Mouse (Mus musculus): ENCODE results near the gene Tspan9. TPM values are rescaled to one million over a fixed set of nuclear protein-coding genes. Genes with fewer than 3 reads are reported as not detected.
A peak's percentile ranks its signal among the peaks of the same experiment; 100 is the strongest.

The Tspan9 gene
- total and polyA plus RNA-seq, 2 experiments from 2014 or later = 105 to 332 TPM

DNA sequence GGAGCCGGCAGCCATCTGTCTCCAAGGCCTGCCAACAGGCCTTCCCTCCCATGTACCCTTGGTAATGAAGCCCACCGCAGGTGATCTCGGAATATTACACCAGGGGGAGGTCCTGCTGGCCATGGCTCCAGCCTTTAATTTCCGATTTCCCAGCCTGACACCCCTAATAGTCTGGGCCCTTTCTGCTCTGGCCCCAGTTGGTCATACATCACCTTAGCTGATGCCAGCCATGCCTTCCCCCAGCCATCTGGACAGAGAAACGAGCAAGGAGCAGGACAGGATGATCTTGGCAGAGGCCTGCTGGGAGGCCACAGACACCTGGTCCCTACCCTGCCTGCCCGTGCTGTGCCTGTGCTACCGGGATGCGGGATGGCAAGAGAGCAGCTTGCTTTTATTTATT lies 62.1 kb downstream of the Tspan9 start:
- Histone ChIP-seq H3K36me3 (replicated peaks; ENCODE audit: control insufficient read depth, insufficient read depth, low read length) (peaks cover 16% of the 10 kb centered on the region), H3K27ac (ENCODE audit: low read depth) (no peak overlapping the region), H3K4me3 (ENCODE audit: low read depth, low read length) (no peak overlapping the region), H3K9ac (replicated peaks; ENCODE audit: low read depth, low read length) (no peak overlapping the region), H3K27me3 (ENCODE audit: control insufficient read depth, insufficient read depth, low read length) (no peaks in the 10 kb centered on the region), H3K4me2 (ENCODE audit: low read depth, low read length) (no peak overlapping the region), H3K4me1 (ENCODE audit: control insufficient read depth, insufficient read depth) (peaks cover 42% of the 10 kb centered on the region), H3K9me3 (replicated peaks; ENCODE audit: control insufficient read depth, low read length) (no peaks in the 10 kb centered on the region)
- DNase-seq (ENCODE audit: low spot score) = no peak
- 89% methylated on average over 8 of the region's 8 CpGs for WGBS
- no peak for ATAC-seq (ENCODE audit: insufficient read depth, low read depth)
- no peak for TF ChIP-seq EP300 (IDR thresholded peaks at IDR 0.05; ENCODE audit: low read depth)
- TF ChIP-seq CTCF (IDR thresholded peaks at IDR 0.05; ENCODE audit: low read depth) = no peak

DNA sequence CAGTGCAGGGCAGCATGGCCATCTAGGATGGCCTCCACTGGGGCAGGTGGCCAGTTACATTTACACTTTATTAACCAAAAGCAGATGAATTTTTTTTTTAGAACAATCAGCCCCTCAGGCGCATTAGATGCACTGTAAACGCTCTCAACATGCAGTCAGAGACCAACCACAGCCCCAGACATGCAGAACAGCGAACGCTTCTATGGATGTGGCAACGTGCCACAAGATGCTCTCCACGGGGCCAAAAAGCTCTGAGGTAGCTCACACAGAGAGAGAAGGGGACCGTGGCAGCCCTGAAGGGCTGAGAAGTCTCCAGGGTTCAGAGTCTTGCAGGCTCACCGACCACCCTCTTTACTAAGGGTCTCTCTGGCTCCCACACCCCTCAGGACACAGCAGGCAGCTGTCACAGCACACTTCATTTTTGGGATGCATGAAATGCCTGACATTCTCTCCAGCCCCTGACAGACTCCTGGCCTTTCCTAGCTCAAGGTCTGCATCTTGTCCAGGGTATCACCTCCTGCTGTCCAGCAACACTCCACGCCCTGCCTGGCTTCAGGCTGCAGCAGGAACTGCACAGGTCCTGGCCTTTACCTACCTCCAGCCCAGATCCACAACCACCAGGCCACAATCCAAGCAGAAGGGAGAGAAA lies 63.7 kb downstream of the Tspan9 start:
- H3K27me3 ChIP-seq (ENCODE audit: control insufficient read depth, insufficient read depth, low read length) = no peaks in the 10 kb centered on the region
- no peak overlapping the region for H3K4me3 ChIP-seq (ENCODE audit: low read depth, low read length)
- no peak overlapping the region for H3K4me2 ChIP-seq (ENCODE audit: low read depth, low read length)
- H3K4me1 ChIP-seq (ENCODE audit: control insufficient read depth, insufficient read depth) = peaks cover 57% of the 10 kb centered on the region
- TF ChIP-seq EP300 (IDR thresholded peaks at IDR 0.05; ENCODE audit: low read depth) (no peak), CTCF (IDR thresholded peaks at IDR 0.05; ENCODE audit: low read depth) (no peak)
- H3K27ac ChIP-seq (ENCODE audit: low read depth) = peak overlapping the region; percentile 45; the same call in 1 of the 2 replicates
- H3K9ac ChIP-seq (replicated peaks; ENCODE audit: low read depth, low read length) = no peak overlapping the region
- peaks cover 16% of the 10 kb centered on the region for H3K36me3 ChIP-seq (replicated peaks; ENCODE audit: control insufficient read depth, insufficient read depth, low read length)
- WGBS = 39% methylated on average over 9 of the region's 9 CpGs
- ATAC-seq (ENCODE audit: insufficient read depth, low read depth) = peak; percentile 57; the same call in 1 of the 2 replicates
- peak; percentile 28 for DNase-seq (ENCODE audit: low spot score)
- H3K9me3 ChIP-seq (replicated peaks; ENCODE audit: control insufficient read depth, low read length) = no peaks in the 10 kb centered on the region

DNA sequence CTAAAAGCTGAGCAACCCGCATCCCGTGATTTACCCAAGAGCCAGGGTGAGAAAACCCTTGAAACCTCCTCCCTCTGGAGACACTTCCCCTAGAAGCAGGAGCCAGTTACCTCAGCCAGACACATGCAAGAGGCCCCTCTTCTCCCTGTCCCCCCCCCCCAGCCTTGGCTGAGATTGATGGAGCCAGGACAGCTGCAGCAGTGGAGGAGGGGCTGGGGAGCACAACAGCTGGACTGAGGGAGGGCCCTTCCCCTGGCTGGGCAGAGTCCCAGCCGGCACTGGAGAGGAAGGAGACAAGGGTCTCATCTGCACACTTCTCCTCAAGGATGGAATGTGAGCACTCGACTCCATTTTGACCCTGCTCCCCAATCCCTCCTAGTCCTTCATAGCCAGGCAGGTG lies 64.9 kb downstream of the Tspan9 start:
- no peak overlapping the region for H3K4me3 ChIP-seq (ENCODE audit: low read depth, low read length)
- peaks cover 16% of the 10 kb centered on the region for H3K36me3 ChIP-seq (replicated peaks; ENCODE audit: control insufficient read depth, insufficient read depth, low read length)
- no peak for DNase-seq (ENCODE audit: low spot score)
- H3K4me1 ChIP-seq (ENCODE audit: control insufficient read depth, insufficient read depth) = peaks cover 65% of the 10 kb centered on the region
- H3K27me3 ChIP-seq (ENCODE audit: control insufficient read depth, insufficient read depth, low read length) = no peaks in the 10 kb centered on the region
- H3K9ac ChIP-seq (replicated peaks; ENCODE audit: low read depth, low read length) = 0 out of 2 replicates have a peak overlapping the region, but pooled peaks have one; percentile 18
- TF ChIP-seq CTCF (IDR thresholded peaks at IDR 0.05; ENCODE audit: low read depth) (no peak), EP300 (IDR thresholded peaks at IDR 0.05; ENCODE audit: low read depth) (no peak)
- H3K9me3 ChIP-seq (replicated peaks; ENCODE audit: control insufficient read depth, low read length) = no peaks in the 10 kb centered on the region
- no peak overlapping the region for H3K4me2 ChIP-seq (ENCODE audit: low read depth, low read length)
- WGBS = 40% methylated on average over 4 of the region's 4 CpGs
- peak; percentile 12; the same call in 1 of the 2 replicates for ATAC-seq (ENCODE audit: insufficient read depth, low read depth)
- H3K27ac ChIP-seq (ENCODE audit: low read depth) = no peak overlapping the region

DNA sequence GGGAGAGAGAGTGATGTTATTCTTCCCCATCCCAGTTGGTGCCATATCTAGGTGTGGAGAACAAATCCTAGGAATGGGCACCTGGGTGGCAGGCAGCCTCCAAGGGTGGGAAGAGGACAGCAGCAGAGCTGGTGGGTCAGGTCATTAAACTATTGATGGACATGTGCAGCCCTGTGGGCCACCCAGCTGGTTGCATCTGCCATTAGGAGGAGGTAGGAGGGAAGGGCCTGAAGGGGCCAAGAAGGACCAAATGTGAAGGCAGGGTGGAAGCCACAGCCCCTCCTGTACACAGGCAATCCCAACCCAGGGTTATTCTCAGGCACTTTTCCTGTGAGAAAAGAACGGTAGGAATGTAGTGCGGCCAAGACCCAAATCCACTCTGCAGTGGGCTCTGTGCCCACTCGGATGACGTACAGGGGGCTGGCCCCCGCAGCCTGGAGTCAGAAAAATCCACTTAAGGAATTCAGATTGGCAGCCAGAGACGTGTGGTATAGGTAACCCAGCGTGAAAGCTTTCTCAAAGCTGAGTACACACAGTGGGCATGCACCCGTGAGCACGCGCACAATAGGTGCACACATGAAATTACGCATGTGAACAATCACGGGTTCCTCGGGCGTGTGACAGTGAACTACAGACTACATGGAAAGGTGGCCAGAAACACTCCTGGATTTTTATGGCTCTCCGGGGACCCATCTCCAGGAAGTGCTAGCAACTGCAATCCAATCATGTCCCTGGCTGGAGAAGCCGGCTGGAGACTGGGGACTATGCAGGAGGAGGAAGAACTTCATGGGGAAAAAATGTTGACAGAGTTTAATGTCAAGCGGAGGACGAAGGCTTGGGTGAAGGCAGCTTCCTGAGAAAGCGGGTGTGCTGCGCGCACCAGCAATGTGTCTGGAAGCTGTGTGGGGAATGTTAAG lies 67.0 kb downstream of the Tspan9 start:
- Histone ChIP-seq H3K27me3 (ENCODE audit: control insufficient read depth, insufficient read depth, low read length) (no peaks in the 10 kb centered on the region), H3K9ac (replicated peaks; ENCODE audit: low read depth, low read length) (no peak overlapping the region), H3K27ac (ENCODE audit: low read depth) (peak overlapping the region; percentile 69), H3K4me2 (ENCODE audit: low read depth, low read length) (no peak overlapping the region), H3K4me1 (ENCODE audit: control insufficient read depth, insufficient read depth) (peaks cover 68% of the 10 kb centered on the region), H3K36me3 (replicated peaks; ENCODE audit: control insufficient read depth, insufficient read depth, low read length) (0 out of 2 replicates have a peak, but pooled peaks cover 12% of the 10 kb centered on the region), H3K9me3 (replicated peaks; ENCODE audit: control insufficient read depth, low read length) (no peaks in the 10 kb centered on the region), H3K4me3 (ENCODE audit: low read depth, low read length) (no peak overlapping the region)
- TF ChIP-seq EP300 (IDR thresholded peaks at IDR 0.05; ENCODE audit: low read depth) = no peak
- TF ChIP-seq CTCF (IDR thresholded peaks at IDR 0.05; ENCODE audit: low read depth) = no peak
- ATAC-seq (ENCODE audit: insufficient read depth, low read depth) = peak; percentile 58
- WGBS = 38% methylated on average over 21 of the region's 21 CpGs
- DNase-seq (ENCODE audit: low spot score) = peak; percentile 34

DNA sequence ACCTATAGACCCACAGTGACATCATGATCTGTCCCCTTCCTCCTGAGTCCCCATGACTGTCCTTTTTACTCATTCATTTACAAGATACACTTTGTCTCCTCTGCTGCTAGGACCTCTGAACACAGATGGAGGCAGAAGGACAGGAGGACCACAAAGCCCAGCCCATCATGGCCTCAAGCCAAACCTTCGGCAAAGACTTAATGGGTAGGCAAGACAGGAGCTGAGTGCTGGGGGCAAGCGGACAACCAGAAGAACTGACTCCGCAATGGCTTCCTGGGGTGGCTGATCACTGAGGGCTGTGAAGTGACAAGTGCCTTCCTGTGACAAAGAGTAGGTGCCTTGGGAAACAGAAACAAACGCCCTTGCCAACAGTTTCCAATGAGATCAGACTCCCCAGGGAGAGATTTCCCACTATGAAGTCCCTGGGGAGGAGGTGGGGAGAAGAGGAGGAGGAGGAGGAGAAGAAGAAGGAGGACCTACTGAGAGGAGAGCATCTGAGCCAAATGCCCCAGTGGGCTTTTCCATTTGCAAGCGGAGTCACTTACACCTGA lies 67.9 kb downstream of the Tspan9 start:
- WGBS = 29% methylated on average over 5 of the region's 5 CpGs
- H3K27me3 ChIP-seq (ENCODE audit: control insufficient read depth, insufficient read depth, low read length) = no peaks in the 10 kb centered on the region
- no peak overlapping the region for H3K9ac ChIP-seq (replicated peaks; ENCODE audit: low read depth, low read length)
- 0 out of 2 replicates have a peak, but pooled peaks cover 12% of the 10 kb centered on the region for H3K36me3 ChIP-seq (replicated peaks; ENCODE audit: control insufficient read depth, insufficient read depth, low read length)
- H3K4me2 ChIP-seq (ENCODE audit: low read depth, low read length) = no peak overlapping the region
- TF ChIP-seq CTCF (IDR thresholded peaks at IDR 0.05; ENCODE audit: low read depth) (no peak), EP300 (IDR thresholded peaks at IDR 0.05; ENCODE audit: low read depth) (no peak)
- peak overlapping the region; percentile 69; the same call in 1 of the 2 replicates for H3K27ac ChIP-seq (ENCODE audit: low read depth)
- DNase-seq (ENCODE audit: low spot score) (no peak), ATAC-seq (ENCODE audit: insufficient read depth, low read depth) (no peak)
- no peak overlapping the region for H3K4me3 ChIP-seq (ENCODE audit: low read depth, low read length)
- no peaks in the 10 kb centered on the region for H3K9me3 ChIP-seq (replicated peaks; ENCODE audit: control insufficient read depth, low read length)
- H3K4me1 ChIP-seq (ENCODE audit: control insufficient read depth, insufficient read depth) = peaks cover 67% of the 10 kb centered on the region
